Mouse (Mus musculus): ENCODE results near the gene Rasl11a. TPM values are rescaled to one million over a fixed set of nuclear protein-coding genes. Genes with fewer than 3 reads are reported as not detected.

Rasl11a gene
- total and polyA plus RNA-seq, 3 experiments = 0.25 to 0.42 TPM; not detected in 1

DNA sequence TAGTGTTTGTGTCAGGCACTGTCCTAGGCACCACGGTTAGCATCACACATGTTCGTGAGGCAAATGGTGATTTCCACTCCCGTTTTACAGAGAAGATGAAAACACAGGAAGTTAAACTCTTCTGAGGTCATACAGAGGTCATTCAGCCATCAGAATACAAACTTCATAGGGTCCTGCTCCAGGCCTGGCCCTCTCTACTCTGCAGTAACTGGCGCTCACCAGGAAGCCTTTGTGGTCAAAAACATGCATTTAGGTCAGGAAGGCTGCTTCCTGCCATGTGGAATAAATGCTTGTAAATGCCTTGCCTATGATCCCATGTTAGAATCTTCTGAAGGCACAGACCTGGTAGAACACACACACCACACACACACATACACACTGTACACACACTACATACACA is 20.6 kb downstream of the Rasl11a start:
- Histone ChIP-seq H3K79me2 (replicated peaks; ENCODE audit: control insufficient read depth, extremely low read depth, insufficient read depth, poor library complexity, severe bottlenecking) (no peaks in the 10 kb centered on the region), H3K27ac (ENCODE audit: insufficient read depth, low read depth) (no peak overlapping the region), H3K9ac (ENCODE audit: insufficient read depth, low read depth) (no peak overlapping the region), H3K4me1 (ENCODE audit: control insufficient read depth in 1 of 2, insufficient read depth in 2 of 2) (peaks cover 20 to 35% of the 10 kb centered on the region in 2 experiments), H3K27me3 (replicated peaks) (no peaks in the 10 kb centered on the region), H3K9me3 (replicated peaks; ENCODE audit: low read length) (peaks cover 13% of the 10 kb centered on the region), H3K4me2 (ENCODE audit: insufficient read depth, low read depth, poor library complexity, severe bottlenecking) (no peak overlapping the region), H3K36me3 (replicated peaks in 1 of 2; ENCODE audit: control insufficient read depth in 1 of 2, insufficient read depth in 1 of 2, low read length in 1 of 2) (no peaks in the 10 kb centered on the region), H3K4me3 (replicated peaks in 1 of 3; ENCODE audit: low read depth in 2 of 3, low read length in 2 of 3, poor library complexity in 1 of 3) (no peak overlapping the region)
- in situ Hi-C loops (cut with MboI; ENCODE audit: low pct_ligation_motif_present, low pct_unique_long_range_greater_than_20kb, low sequenced_read_pairs) (loop anchor here (25.0 kb wide), 1 partner anchor 178 kb away; no protein-coding TSS in a partner anchor), dilution Hi-C loops (cut with MboI; ENCODE audit: extremely low pct_ligation_motif_present, extremely low pct_unique_long_range_greater_than_20kb, low sequenced_read_pairs) (no loop called here)
- DNase-seq (ENCODE audit: extremely low read depth) = no peak
- TF ChIP-seq CHD1 (IDR thresholded peaks at IDR 0.05; ENCODE audit: low read depth, low read length) (no peak), NELFE (IDR thresholded peaks at IDR 0.05; ENCODE audit: low read depth, low read length) (no peak), ZKSCAN1 (IDR thresholded peaks at IDR 0.05; ENCODE audit: borderline replicate concordance, low read depth, low read length) (no peak), TBP (conservative IDR thresholded peaks at IDR 0.05; ENCODE audit: low read depth, low read length) (no peak), UBTF (IDR thresholded peaks at IDR 0.05; ENCODE audit: low read depth, low read length) (no peak), GABPA (IDR thresholded peaks at IDR 0.05; ENCODE audit: insufficient replicate concordance, low read depth, low read length) (no peak), JUND (conservative IDR thresholded peaks at IDR 0.05; ENCODE audit: low read depth, low read length) (no peak), MEF2A (IDR thresholded peaks at IDR 0.05; ENCODE audit: borderline replicate concordance, low read depth, low read length) (no peak), NRF1 (IDR thresholded peaks at IDR 0.05; ENCODE audit: low read depth, low read length) (no peak), JUN (IDR thresholded peaks at IDR 0.05; ENCODE audit: insufficient read depth, low read depth, low read length) (no peak), SIN3A (IDR thresholded peaks at IDR 0.05; ENCODE audit: low read length) (no peak), CHD2 (IDR thresholded peaks at IDR 0.05; ENCODE audit: low read length) (no peak), ETS1 (conservative IDR thresholded peaks at IDR 0.05; ENCODE audit: low read depth, low read length) (no peak), USF1 (IDR thresholded peaks at IDR 0.05; ENCODE audit: low read depth, low read length) (no peak)

- H3K36me3 ChIP-seq (replicated peaks in 1 of 2; ENCODE audit: control insufficient read depth in 1 of 2, insufficient read depth in 1 of 2, low read length in 1 of 2) = no peaks in the 10 kb centered on the region
- H3K79me2 ChIP-seq (replicated peaks; ENCODE audit: control insufficient read depth, extremely low read depth, insufficient read depth, poor library complexity, severe bottlenecking) = no peaks in the 10 kb centered on the region
- H3K4me2 ChIP-seq (ENCODE audit: insufficient read depth, low read depth, poor library complexity, severe bottlenecking) = no peak overlapping the region
- H3K4me1 ChIP-seq (ENCODE audit: control insufficient read depth in 1 of 2, insufficient read depth in 2 of 2) = peaks cover 16 to 27% of the 10 kb centered on the region in 2 experiments
- H3K4me3 ChIP-seq (replicated peaks in 1 of 3; ENCODE audit: low read depth in 2 of 3, low read length in 2 of 3, poor library complexity in 1 of 3) = no peak overlapping the region
- TF ChIP-seq RAD21 (IDR thresholded peaks at IDR 0.05; ENCODE audit: low read depth, low read length) = no peak
- no peak for TF ChIP-seq NELFE (IDR thresholded peaks at IDR 0.05; ENCODE audit: low read depth, low read length)
- H3K9ac ChIP-seq (ENCODE audit: insufficient read depth, low read depth) = no peak overlapping the region
- in situ Hi-C loops (cut with MboI; ENCODE audit: low pct_ligation_motif_present, low pct_unique_long_range_greater_than_20kb, low sequenced_read_pairs) (loop anchor here (25.0 kb wide), 1 partner anchor 179 kb away; no protein-coding TSS in a partner anchor), dilution Hi-C loops (cut with MboI; ENCODE audit: extremely low pct_ligation_motif_present, extremely low pct_unique_long_range_greater_than_20kb, low sequenced_read_pairs) (no loop called here)
- DNase-seq (ENCODE audit: extremely low read depth) = no peak
- peaks cover 16% of the 10 kb centered on the region for H3K9me3 ChIP-seq (replicated peaks; ENCODE audit: low read length)
- H3K27me3 ChIP-seq (replicated peaks) = no peaks in the 10 kb centered on the region
- H3K27ac ChIP-seq (ENCODE audit: insufficient read depth, low read depth) = no peak overlapping the region
Observed at GRCm38 (mm10) chr5:146866277-146866676, 21.4 kb downstream of the Rasl11a start.

Measured in CH12.LX (cell line).